Mouse (Mus musculus): Measurements from ENCODE around the gene Pcyt2.

DNA sequence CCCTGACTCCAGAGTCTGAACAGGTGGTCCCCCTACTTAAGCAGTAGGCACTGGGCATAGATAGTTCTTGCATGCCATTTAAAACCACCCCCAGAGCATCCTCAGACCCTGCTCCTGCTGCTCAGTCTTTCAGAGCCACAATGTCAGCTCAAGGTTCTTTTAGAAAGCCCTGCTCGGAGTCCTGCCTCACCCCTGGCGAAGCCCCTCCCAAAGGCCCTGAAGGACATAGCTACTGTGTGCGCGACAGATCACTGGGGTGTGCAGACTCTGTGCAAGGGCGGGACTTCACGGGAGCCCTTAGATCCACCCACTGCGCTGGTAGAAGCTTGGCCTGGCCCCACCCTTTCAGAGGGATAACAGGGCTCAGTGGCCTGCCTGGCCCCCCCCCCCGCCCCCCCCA is 8.5 kb downstream of the Pcyt2 start:
- no peak for TF ChIP-seq CTCF (IDR thresholded peaks at IDR 0.05; ENCODE audit: control insufficient read depth, insufficient read depth, insufficient read length)
- TF ChIP-seq MAX (IDR thresholded peaks at IDR 0.05), result no peak
- TF ChIP-seq USF1 (IDR thresholded peaks at IDR 0.05; ENCODE audit: low read depth), result no peak
- TF ChIP-seq CEBPB (IDR thresholded peaks at IDR 0.05; ENCODE audit: low read depth), result no peak

Data from C2C12 (cell line).